Mouse (Mus musculus) liver, postnatal 0 days (tissue): ENCODE measurements around the gene Micu2.

Experiments used
- CTCF ChIP-seq: sonication (generic); IDR thresholded peaks from 2 replicates; pipeline ENCODE4 v1.5.1; 2016; ENCODE audit warnings: antibody characterized with exemption, low read depth
- EP300 ChIP-seq: IDR thresholded peaks from 2 replicates; pipeline ENCODE4 v1.6.1; 2016; ENCODE audit warnings: antibody characterized with exemption, low read depth, mild to moderate bottlenecking

- TF ChIP-seq EP300 (no peak), CTCF (no peak)
Observed at GRCm38 (mm10) chr14:57934666-57935065, 64.4 kb downstream of the Micu2 start.
